Mouse (Mus musculus) C2C12 (cell line): ENCODE measurements around the gene Twist2. TPM values are rescaled to one million over a fixed set of nuclear protein-coding genes. Genes with fewer than 3 reads are reported as not detected.

Experiments used
- H3K27me3 ChIP-seq: one replicate; pipeline ENCODE4 v1.6.1; 2011; ENCODE audit not compliant: control insufficient read depth, insufficient read depth, insufficient read length
- H3K36me3 ChIP-seq: one replicate; pipeline ENCODE4 v1.6.1; 2011; ENCODE audit not compliant: control insufficient read depth, insufficient read depth
- H3K4me3 ChIP-seq: one replicate; pipeline ENCODE4 v1.5.1; 2011; ENCODE audit warnings: mild to moderate bottlenecking, control low read depth; ENCODE audit not compliant: poor library complexity, insufficient read depth, severe bottlenecking
- H3K79me2 ChIP-seq: one replicate; pipeline ENCODE4 v1.6.1; 2011; ENCODE audit not compliant: control insufficient read depth, insufficient read depth
- H3K79me3 ChIP-seq: one replicate; pipeline ENCODE4 v1.6.1; 2011; ENCODE audit warnings: low read depth, control low read depth
- H3ac ChIP-seq: one replicate; pipeline ENCODE3; 2011; ENCODE audit warnings: low read depth; ENCODE audit not compliant: control insufficient read depth, insufficient read length
- CEBPB ChIP-seq: IDR thresholded peaks from one replicate; pipeline ENCODE4 v1.6.1; 2011; ENCODE audit warnings: low read depth, mild to moderate bottlenecking, control low read depth, moderate library complexity
- CTCF ChIP-seq: IDR thresholded peaks from one replicate; pipeline ENCODE4 v1.5.1; 2011; ENCODE audit not compliant: control insufficient read depth, insufficient read depth, insufficient read length
- FOSL1 ChIP-seq: IDR thresholded peaks from one replicate; pipeline ENCODE4 v1.8.0; 2011; ENCODE audit warnings: mild to moderate bottlenecking, low read length; ENCODE audit not compliant: poor library complexity, insufficient read depth, severe bottlenecking
- MAX ChIP-seq: IDR thresholded peaks from one replicate; pipeline ENCODE4 v1.6.1; 2011; ENCODE audit warnings: mild to moderate bottlenecking, control low read depth
- MYOD1 ChIP-seq: IDR thresholded peaks from one replicate; pipeline ENCODE4 v1.6.1; 2011; ENCODE audit warnings: low read depth; ENCODE audit not compliant: control insufficient read depth, insufficient read length
- MYOG ChIP-seq: IDR thresholded peaks from one replicate; pipeline ENCODE4 v1.6.1; 2011; ENCODE audit not compliant: control insufficient read depth, insufficient read length; ENCODE audit errors: extremely low read depth
- USF1 ChIP-seq: IDR thresholded peaks from one replicate; pipeline ENCODE4 v1.6.1; 2011; ENCODE audit warnings: low read depth, mild to moderate bottlenecking, control low read depth, moderate library complexity
- long read RNA-seq, 2 experiments: library from polyadenylated mRNA; unstranded; transcript quantifications; one replicate each; pipeline ENCODE4 v2.0.0; 2019 to 2020
- polyA plus RNA-seq: library from polyadenylated mRNA; unstranded; fragments of >200 nt; fragmentation: generic; extraction: Trizol; gene quantifications from one replicate; pipeline ENCODE4 v1.2.1, GENCODE M21; 2012; ENCODE audit warnings: missing spikeins

Gene Twist2
- 65.4 TPM for polyA plus RNA-seq
- long read RNA-seq, experiment 1, transcript Twist2-201 (2 exons, 1,329 nt): major isoform, 27 of 28 reads
- long read RNA-seq, experiment 1, partial matches to known transcripts: 1 of 28 reads
- long read RNA-seq, experiment 1, other reads (novel, unspliced or antisense): 0 of 28 reads
- long read RNA-seq, experiment 2, transcript Twist2-201 (2 exons, 1,329 nt): major isoform, 71 of 75 reads
- long read RNA-seq, experiment 2, partial matches to known transcripts: 0 of 75 reads
- long read RNA-seq, experiment 2, other reads (novel, unspliced or antisense): 4 of 75 reads

- peak within 1 kb of the TSS; percentile 97 for H3ac ChIP-seq
- peak within 1 kb of the TSS; percentile 81 for H3K4me3 ChIP-seq
- peaks cover 52% of the 10 kb centered on the region for H3K79me3 ChIP-seq
- H3K36me3 ChIP-seq: peaks cover 20% of the 10 kb centered on the region
- TF ChIP-seq CEBPB (peak; percentile 57), FOSL1 (no peak), MYOG (no peak), USF1 (no peak), MYOD1 (no peak), CTCF (peak; percentile 26)
- peaks cover 72% of the 10 kb centered on the region for H3K79me2 ChIP-seq
- H3K27me3 ChIP-seq: no peaks in the 10 kb centered on the region
Observed at GRCm38 (mm10) chr1:91800967-91801843, at the start of gene Twist2. Twist2 (plus strand) TSS chr1:91801461.

- H3K27me3 ChIP-seq: peaks cover under 1% of the 10 kb centered on the region
- no peak overlapping the region for H3K4me3 ChIP-seq
- no peak overlapping the region for H3ac ChIP-seq
- no peaks in the 10 kb centered on the region for H3K79me2 ChIP-seq
- no peaks in the 10 kb centered on the region for H3K36me3 ChIP-seq
- TF ChIP-seq FOSL1: no peak
- no peak for TF ChIP-seq CTCF
- no peak for TF ChIP-seq USF1
- TF ChIP-seq MYOG: no peak
- no peak for TF ChIP-seq MAX
- no peak for TF ChIP-seq CEBPB
- no peak for TF ChIP-seq MYOD1
- no peaks in the 10 kb centered on the region for H3K79me3 ChIP-seq
Observed at GRCm38 (mm10) chr1:91752931-91753330, 48.3 kb upstream of the Twist2 start.

GRCm38 (mm10) chr1:91755102-91755501, 46.2 kb upstream of the Twist2 start:
- Histone ChIP-seq H3K4me3 (no peak overlapping the region), H3K79me3 (no peaks in the 10 kb centered on the region), H3ac (no peak overlapping the region), H3K79me2 (no peaks in the 10 kb centered on the region), H3K36me3 (no peaks in the 10 kb centered on the region), H3K27me3 (no peaks in the 10 kb centered on the region)
- TF ChIP-seq MYOD1 (no peak), MAX (peak; percentile 28), CEBPB (no peak), USF1 (no peak), FOSL1 (no peak), CTCF (peak; percentile 48)

GRCm38 (mm10) chr1:91757292-91757691, 44.0 kb upstream of the Twist2 start:
- Histone ChIP-seq H3K79me3 (no peaks in the 10 kb centered on the region), H3K36me3 (no peaks in the 10 kb centered on the region), H3K27me3 (no peaks in the 10 kb centered on the region), H3K79me2 (no peaks in the 10 kb centered on the region), H3ac (peak overlapping the region; percentile 6), H3K4me3 (no peak overlapping the region)
- TF ChIP-seq MYOG (no peak), USF1 (no peak), CTCF (no peak), FOSL1 (no peak), MAX (no peak), MYOD1 (no peak), CEBPB (no peak)

- no peak overlapping the region for H3ac ChIP-seq
- no peaks in the 10 kb centered on the region for H3K36me3 ChIP-seq
- no peak overlapping the region for H3K4me3 ChIP-seq
- H3K79me3 ChIP-seq: no peaks in the 10 kb centered on the region
- no peaks in the 10 kb centered on the region for H3K27me3 ChIP-seq
- TF ChIP-seq MYOD1 (no peak), CEBPB (no peak), MAX (no peak)
- no peaks in the 10 kb centered on the region for H3K79me2 ChIP-seq
Observed at GRCm38 (mm10) chr1:91758143-91758542, 43.1 kb upstream of the Twist2 start.
